Mouse (Mus musculus) bone marrow, adult 2 months (tissue): ENCODE results near the gene Slc5a5.

Experiments used
- CTCF ChIP-seq: fragments of 200-500 bp; IDR thresholded peaks from 2 replicates; pipeline ENCODE4 v1.5.1; 2011; ENCODE audit warnings: low read length, control low read depth; ENCODE audit not compliant: control insufficient read depth, insufficient read depth
- POLR2A ChIP-seq: fragments of 200-500 bp; IDR thresholded peaks from 2 replicates; pipeline ENCODE4 v1.6.1; 2011; ENCODE audit warnings: low read depth, mild to moderate bottlenecking, control low read depth, low read length, borderline replicate concordance; ENCODE audit not compliant: control insufficient read depth

- TF ChIP-seq POLR2A: no peak
- TF ChIP-seq CTCF: peak; percentile 97
Measured at GRCm38 (mm10) chr8:70897681-70898413, 5.3 kb upstream of the Slc5a5 start.
